17 mouse cellular contexts compared by ENCODE assay signal in genomic region chr15:78690716-78691115, GRCm38 (mm10). TPM values are rescaled to one million over a fixed set of nuclear protein-coding genes. Genes with fewer than 3 reads are reported as not detected.
"Had no signal": no experiment of that assay in that cellular context is flagged by ENCODE, and none has a peak within 500 bp of the region (broad histone marks: within the 10 kb centered on the region; RNA-seq: fewer than 3 reads in every experiment).

No protein-coding gene starts in this region.

- H3K27me3 ChIP-seq: intestine, embryonic 15.5 days; midbrain, embryonic 13.5 days had no signal

- DNase-seq: kidney, adult 18-20 months; kidney, postnatal 14 days; lung, postnatal 14 days; retina, postnatal 1 day; right cerebral cortex, postnatal 4 days; thymus, postnatal 4 days had no signal

- H3K27ac ChIP-seq: intestine, embryonic 15.5 days; kidney, embryonic 15.5 days; limb, embryonic 13.5 days; liver, embryonic 15.5 days; lung, embryonic 15.5 days; macrophage; midbrain, embryonic 13.5 days; neural tube, embryonic 15.5 days; stomach, postnatal 0 days had no signal

- ATAC-seq: intestine, embryonic 15.5 days; midbrain, embryonic 13.5 days had no signal

- H3K36me3 ChIP-seq: intestine, embryonic 15.5 days; kidney, embryonic 15.5 days; limb, embryonic 13.5 days; liver, embryonic 15.5 days; lung, embryonic 15.5 days; midbrain, embryonic 13.5 days; neural tube, embryonic 15.5 days had no signal

- H3K4me3 ChIP-seq: intestine, embryonic 15.5 days; kidney, embryonic 15.5 days; limb, embryonic 13.5 days; liver, embryonic 15.5 days; lung, embryonic 15.5 days; midbrain, embryonic 13.5 days; myocyte; neural tube, embryonic 15.5 days had no signal

RNA-seq across cellular contexts. Expression of gene Elfn2, which starts 27.9 kb away (rescaled TPM):
- total RNA-seq: liver, adult 2 months had no signal
